Mouse (Mus musculus): Measurements from ENCODE around the gene Morc1.

DNA sequence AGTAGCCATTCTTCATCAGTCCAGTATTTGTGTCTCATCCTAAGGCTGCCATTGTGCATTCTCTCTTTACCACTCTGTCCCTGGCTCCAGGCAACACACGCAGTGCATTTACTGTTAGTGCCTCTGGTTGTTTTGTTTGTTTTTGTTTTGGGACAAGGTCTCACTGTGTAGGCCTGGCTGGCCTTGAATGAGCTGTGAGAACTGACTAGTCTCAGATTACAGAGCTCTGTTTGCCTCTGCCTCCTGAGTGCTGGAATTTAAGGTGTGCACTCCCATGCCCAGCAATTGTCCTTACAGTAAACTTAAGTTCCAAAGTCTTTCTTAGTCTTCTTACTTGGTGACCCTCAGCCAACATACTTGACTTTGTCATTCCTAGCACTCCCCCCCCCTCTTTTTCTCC lies 182.7 kb downstream of the Morc1 start:
- no peak for TF ChIP-seq CTCF (IDR thresholded peaks at IDR 0.05)
- no peak for TF ChIP-seq EP300 (IDR thresholded peaks at IDR 0.05; ENCODE audit: insufficient read depth, low read depth, low read length)

All from heart, adult 2 months (tissue).